Mouse (Mus musculus): ENCODE measurements around the gene Zdbf2. TPM values are rescaled to one million over a fixed set of nuclear protein-coding genes. Genes with fewer than 3 reads are reported as not detected.

Zdbf2 gene
- under 0.01 TPM in 2 replicates for polyA plus RNA-seq (2012)

GRCm38 (mm10) chr1:63272741-63273338, at the start of gene Zdbf2:
Gene Zdbf2 (plus strand): TSS chr1:63273265.
- TF ChIP-seq TAL1 (IDR thresholded peaks at IDR 0.05; ENCODE audit: low read length): no peak
- TF ChIP-seq GATA1 (IDR thresholded peaks at IDR 0.05; ENCODE audit: low read length): no peak
- Histone ChIP-seq H3K4me3 (replicated peaks) (peak within 1 kb of the TSS; percentile 26), H3K4me1 (ENCODE audit: control insufficient read depth) (no peaks in the 10 kb centered on the region), H3K27me3 (ENCODE audit: control insufficient read depth) (peaks cover 90% of the 10 kb centered on the region), H3K9me3 (ENCODE audit: control insufficient read depth, low read length) (no peaks in the 10 kb centered on the region; the same call in 1 of the 2 replicates), H3K36me3 (ENCODE audit: control insufficient read depth) (no peaks in the 10 kb centered on the region)

- H3K4me3 ChIP-seq (replicated peaks): no peak overlapping the region
- TF ChIP-seq TAL1 (IDR thresholded peaks at IDR 0.05; ENCODE audit: low read length): no peak
- no peak for TF ChIP-seq GATA1 (IDR thresholded peaks at IDR 0.05; ENCODE audit: low read length)
- H3K27me3 ChIP-seq (ENCODE audit: control insufficient read depth): no peaks in the 10 kb centered on the region
- H3K4me1 ChIP-seq (ENCODE audit: control insufficient read depth): no peaks in the 10 kb centered on the region
- H3K36me3 ChIP-seq (ENCODE audit: control insufficient read depth): no peaks in the 10 kb centered on the region
- H3K9me3 ChIP-seq (ENCODE audit: control insufficient read depth, low read length): no peaks in the 10 kb centered on the region
These were observed 48.1 kb upstream of the Zdbf2 start for GRCm38 (mm10) chr1:63225009-63225408.

GRCm38 (mm10) chr1:63225890-63226289, 47.2 kb upstream of the Zdbf2 start:
- no peak for TF ChIP-seq GATA1 (IDR thresholded peaks at IDR 0.05; ENCODE audit: low read length)
- no peak for TF ChIP-seq TAL1 (IDR thresholded peaks at IDR 0.05; ENCODE audit: low read length)
- no peaks in the 10 kb centered on the region for H3K4me1 ChIP-seq (ENCODE audit: control insufficient read depth)

GRCm38 (mm10) chr1:63227241-63227640, 45.8 kb upstream of the Zdbf2 start:
- Histone ChIP-seq H3K9me3 (ENCODE audit: control insufficient read depth, low read length) (no peaks in the 10 kb centered on the region), H3K36me3 (ENCODE audit: control insufficient read depth) (no peaks in the 10 kb centered on the region), H3K27me3 (ENCODE audit: control insufficient read depth) (no peaks in the 10 kb centered on the region), H3K4me3 (replicated peaks) (no peak overlapping the region), H3K4me1 (ENCODE audit: control insufficient read depth) (no peaks in the 10 kb centered on the region)
- no peak for TF ChIP-seq TAL1 (IDR thresholded peaks at IDR 0.05; ENCODE audit: low read length)
- TF ChIP-seq GATA1 (IDR thresholded peaks at IDR 0.05; ENCODE audit: low read length): no peak

More at GRCm38 (mm10) chr1:63225890-63226289, 47.2 kb upstream of the Zdbf2 start:
- H3K4me3 ChIP-seq (replicated peaks): no peak overlapping the region
- H3K9me3 ChIP-seq (ENCODE audit: control insufficient read depth, low read length): no peaks in the 10 kb centered on the region
- H3K36me3 ChIP-seq (ENCODE audit: control insufficient read depth): no peaks in the 10 kb centered on the region
- no peaks in the 10 kb centered on the region for H3K27me3 ChIP-seq (ENCODE audit: control insufficient read depth)

GRCm38 (mm10) chr1:63237371-63237770, 35.7 kb upstream of the Zdbf2 start:
- TF ChIP-seq TAL1 (IDR thresholded peaks at IDR 0.05; ENCODE audit: low read length): no peak
- Histone ChIP-seq H3K9me3 (ENCODE audit: control insufficient read depth, low read length) (no peaks in the 10 kb centered on the region), H3K4me1 (ENCODE audit: control insufficient read depth) (no peaks in the 10 kb centered on the region), H3K27me3 (ENCODE audit: control insufficient read depth) (no peaks in the 10 kb centered on the region), H3K36me3 (ENCODE audit: control insufficient read depth) (no peaks in the 10 kb centered on the region), H3K4me3 (replicated peaks) (no peak overlapping the region)

GRCm38 (mm10) chr1:63239305-63239704, 33.8 kb upstream of the Zdbf2 start:
- no peak overlapping the region for H3K4me3 ChIP-seq (replicated peaks)
- H3K36me3 ChIP-seq (ENCODE audit: control insufficient read depth): no peaks in the 10 kb centered on the region
- H3K9me3 ChIP-seq (ENCODE audit: control insufficient read depth, low read length): no peaks in the 10 kb centered on the region
- peaks cover 6% of the 10 kb centered on the region for H3K27me3 ChIP-seq (ENCODE audit: control insufficient read depth)
- H3K4me1 ChIP-seq (ENCODE audit: control insufficient read depth): no peaks in the 10 kb centered on the region
- TF ChIP-seq TAL1 (IDR thresholded peaks at IDR 0.05; ENCODE audit: low read length) (no peak), GATA1 (IDR thresholded peaks at IDR 0.05; ENCODE audit: low read length) (no peak)

- no peak for TF ChIP-seq GATA1 (IDR thresholded peaks at IDR 0.05; ENCODE audit: low read length)
- no peak for TF ChIP-seq TAL1 (IDR thresholded peaks at IDR 0.05; ENCODE audit: low read length)
- Histone ChIP-seq H3K9me3 (ENCODE audit: control insufficient read depth, low read length) (no peaks in the 10 kb centered on the region), H3K27me3 (ENCODE audit: control insufficient read depth) (peaks cover 8% of the 10 kb centered on the region), H3K4me1 (ENCODE audit: control insufficient read depth) (no peaks in the 10 kb centered on the region), H3K4me3 (replicated peaks) (no peak overlapping the region), H3K36me3 (ENCODE audit: control insufficient read depth) (no peaks in the 10 kb centered on the region)
These were observed 33.3 kb upstream of the Zdbf2 start for GRCm38 (mm10) chr1:63239751-63240150.

- H3K9me3 ChIP-seq (ENCODE audit: control insufficient read depth, low read length): peaks cover 2% of the 10 kb centered on the region; the same call in 1 of the 2 replicates
- TF ChIP-seq TAL1 (IDR thresholded peaks at IDR 0.05; ENCODE audit: low read length) (no peak), GATA1 (IDR thresholded peaks at IDR 0.05; ENCODE audit: low read length) (no peak)
- no peaks in the 10 kb centered on the region for H3K4me1 ChIP-seq (ENCODE audit: control insufficient read depth)
- H3K36me3 ChIP-seq (ENCODE audit: control insufficient read depth): no peaks in the 10 kb centered on the region
- peaks cover 48% of the 10 kb centered on the region for H3K27me3 ChIP-seq (ENCODE audit: control insufficient read depth)
- H3K4me3 ChIP-seq (replicated peaks): no peak overlapping the region
These were observed 29.2 kb upstream of the Zdbf2 start for GRCm38 (mm10) chr1:63243854-63244253.

GRCm38 (mm10) chr1:63246862-63247521, 26.1 kb upstream of the Zdbf2 start:
- no peak overlapping the region for H3K4me3 ChIP-seq (replicated peaks)
- TF ChIP-seq GATA1 (IDR thresholded peaks at IDR 0.05; ENCODE audit: low read length) (no peak), TAL1 (IDR thresholded peaks at IDR 0.05; ENCODE audit: low read length) (no peak)
- peaks cover 2% of the 10 kb centered on the region; the same call in 1 of the 2 replicates for H3K9me3 ChIP-seq (ENCODE audit: control insufficient read depth, low read length)
- H3K36me3 ChIP-seq (ENCODE audit: control insufficient read depth): no peaks in the 10 kb centered on the region
- peaks cover 80% of the 10 kb centered on the region for H3K27me3 ChIP-seq (ENCODE audit: control insufficient read depth)
- H3K4me1 ChIP-seq (ENCODE audit: control insufficient read depth): no peaks in the 10 kb centered on the region

Measured in erythroblast, embryonic 14.5 days (primary cell).